Mouse (Mus musculus): Measurements from ENCODE around the gene Ovol2. TPM values are rescaled to one million over a fixed set of nuclear protein-coding genes. Genes with fewer than 3 reads are reported as not detected.
A peak's percentile ranks its signal among the peaks of the same experiment; 100 is the strongest.

The Ovol2 gene
- total RNA-seq, 4 experiments from 2014 or later: not detected

DNA sequence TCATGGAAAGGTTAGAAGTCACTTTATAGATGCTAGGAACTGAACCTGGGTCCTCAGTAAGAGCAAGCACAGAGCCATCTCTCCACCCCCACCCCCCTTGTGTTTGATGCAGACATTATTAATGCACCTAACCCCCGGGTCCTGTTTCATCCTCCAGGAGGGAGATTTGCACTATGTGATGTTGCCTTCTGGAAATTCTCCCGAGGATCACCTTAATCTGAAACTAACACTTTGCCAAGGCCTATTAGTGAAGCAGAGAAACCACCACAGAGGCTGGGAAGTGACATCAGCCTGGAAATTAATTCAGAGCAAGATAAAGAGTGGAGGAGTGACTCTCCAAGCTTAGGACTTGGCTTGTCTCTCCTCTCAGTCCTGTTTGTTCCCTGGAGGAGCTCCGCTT lies 7.7 kb downstream of the Ovol2 start:
- DNase-seq (ENCODE audit: low spot score in 2 of 2): no peak

DNA sequence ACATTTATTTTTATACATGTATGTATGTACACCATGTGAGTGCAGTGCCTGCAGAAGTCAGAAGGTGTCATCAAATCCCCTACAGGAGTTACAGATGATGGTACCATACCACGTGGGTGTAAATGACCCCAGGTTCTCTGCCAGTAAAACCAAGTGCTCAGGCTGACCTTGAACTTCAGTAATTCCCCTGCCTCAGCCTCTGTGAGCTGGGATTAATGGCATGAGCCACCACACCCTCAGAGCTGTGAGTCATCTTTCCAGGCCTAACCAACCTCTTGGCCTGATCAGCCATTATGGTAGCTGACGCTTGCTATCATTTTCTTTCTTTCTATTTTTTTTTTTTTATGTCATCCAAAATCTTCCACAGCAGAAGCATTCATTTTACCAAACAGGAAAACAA lies 20.6 kb downstream of the Ovol2 start:
- DNase-seq (ENCODE audit: low spot score in 2 of 2): no peak

DNA sequence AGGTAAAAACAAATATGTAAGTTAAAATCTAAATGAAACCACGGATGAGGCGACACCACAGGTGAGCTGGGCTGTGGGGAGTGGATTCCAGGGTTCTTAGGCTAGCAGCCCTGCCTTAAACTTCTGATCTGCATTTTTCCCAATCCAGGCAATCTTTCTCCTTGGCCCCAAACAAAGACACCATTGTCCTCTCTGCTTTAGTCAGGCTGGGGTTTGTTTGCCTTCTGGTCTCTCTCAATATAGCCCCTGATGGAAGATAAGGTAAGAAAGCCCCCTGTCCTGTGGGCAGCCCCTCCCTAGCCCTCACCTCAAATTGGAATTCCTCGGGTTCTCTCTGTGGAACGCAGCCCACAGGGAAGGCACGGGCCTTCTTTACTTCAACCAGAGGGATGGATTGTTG lies 21.7 kb downstream of the Ovol2 start:
- DNase-seq (ENCODE audit: low spot score in 2 of 2): no peak

DNA sequence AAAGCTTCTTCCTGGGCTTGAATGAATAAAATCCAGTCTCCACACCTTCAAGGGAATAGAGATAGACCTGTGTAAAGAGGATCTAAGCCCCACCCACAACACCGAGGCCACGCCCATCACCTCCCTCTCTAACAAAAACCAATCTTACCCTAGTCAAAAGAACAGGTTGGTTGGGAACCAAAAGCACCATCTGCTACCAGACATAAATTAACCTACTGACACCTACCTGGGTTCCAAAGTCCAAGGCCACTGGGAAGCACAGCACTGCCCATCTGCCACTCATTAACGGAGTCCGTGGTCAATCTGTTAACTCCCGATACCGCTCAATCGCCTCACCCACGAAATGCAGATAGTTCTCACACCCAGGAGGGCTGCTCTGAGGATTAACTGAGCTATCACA lies 23.4 kb downstream of the Ovol2 start:
- no peak for DNase-seq (ENCODE audit: low spot score in 2 of 2)

DNA sequence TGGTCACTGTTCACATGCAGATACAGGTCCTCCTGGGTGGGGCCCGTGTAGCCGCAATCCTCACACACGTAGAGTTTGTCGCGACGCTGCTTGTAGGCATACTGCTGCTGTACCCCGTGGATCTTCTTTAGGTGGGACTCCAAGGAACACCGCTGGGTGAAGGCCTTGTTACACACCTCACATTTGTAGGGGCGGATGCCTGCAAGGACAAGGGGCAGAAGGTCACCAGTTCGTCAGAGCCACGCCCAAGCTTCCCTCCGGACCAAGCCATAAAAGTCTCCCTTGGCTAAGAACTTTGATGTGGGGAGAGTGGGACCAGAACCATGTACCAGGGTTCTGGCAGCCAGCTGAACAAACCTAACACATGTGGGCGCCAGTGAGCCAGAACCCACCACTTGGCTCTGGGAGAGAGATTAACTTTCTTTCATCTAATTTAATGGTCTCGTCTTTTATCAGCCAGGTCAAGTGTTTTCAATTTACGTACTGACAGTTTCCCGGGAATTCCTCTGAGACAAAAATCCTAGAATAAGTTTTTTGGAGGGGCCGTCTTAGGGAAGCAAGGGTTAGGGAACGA lies 26.1 kb downstream of the Ovol2 start:
- DNase-seq (ENCODE audit: low spot score in 2 of 2): no peak

DNA sequence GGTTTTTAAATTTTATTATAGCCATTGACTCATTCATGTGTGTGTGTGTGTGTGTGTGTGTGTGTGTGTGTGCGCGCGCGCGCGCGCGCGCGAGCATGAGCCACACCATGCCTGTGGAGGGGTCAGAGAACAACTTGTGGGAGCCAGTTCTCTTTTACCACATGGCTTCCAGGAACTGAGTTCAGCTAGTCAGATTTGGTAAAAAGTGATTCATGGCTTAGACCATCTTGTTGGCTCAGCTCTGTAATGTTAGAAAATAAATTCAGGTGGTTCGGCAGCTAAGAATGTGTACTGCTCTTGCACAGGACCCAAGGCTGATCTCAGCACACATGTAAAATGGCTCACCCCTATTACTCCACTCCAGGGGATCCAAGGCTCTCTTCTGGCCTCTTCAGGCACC lies 30.8 kb downstream of the Ovol2 start:
- DNase-seq (ENCODE audit: low spot score in 2 of 2): no peak

DNA sequence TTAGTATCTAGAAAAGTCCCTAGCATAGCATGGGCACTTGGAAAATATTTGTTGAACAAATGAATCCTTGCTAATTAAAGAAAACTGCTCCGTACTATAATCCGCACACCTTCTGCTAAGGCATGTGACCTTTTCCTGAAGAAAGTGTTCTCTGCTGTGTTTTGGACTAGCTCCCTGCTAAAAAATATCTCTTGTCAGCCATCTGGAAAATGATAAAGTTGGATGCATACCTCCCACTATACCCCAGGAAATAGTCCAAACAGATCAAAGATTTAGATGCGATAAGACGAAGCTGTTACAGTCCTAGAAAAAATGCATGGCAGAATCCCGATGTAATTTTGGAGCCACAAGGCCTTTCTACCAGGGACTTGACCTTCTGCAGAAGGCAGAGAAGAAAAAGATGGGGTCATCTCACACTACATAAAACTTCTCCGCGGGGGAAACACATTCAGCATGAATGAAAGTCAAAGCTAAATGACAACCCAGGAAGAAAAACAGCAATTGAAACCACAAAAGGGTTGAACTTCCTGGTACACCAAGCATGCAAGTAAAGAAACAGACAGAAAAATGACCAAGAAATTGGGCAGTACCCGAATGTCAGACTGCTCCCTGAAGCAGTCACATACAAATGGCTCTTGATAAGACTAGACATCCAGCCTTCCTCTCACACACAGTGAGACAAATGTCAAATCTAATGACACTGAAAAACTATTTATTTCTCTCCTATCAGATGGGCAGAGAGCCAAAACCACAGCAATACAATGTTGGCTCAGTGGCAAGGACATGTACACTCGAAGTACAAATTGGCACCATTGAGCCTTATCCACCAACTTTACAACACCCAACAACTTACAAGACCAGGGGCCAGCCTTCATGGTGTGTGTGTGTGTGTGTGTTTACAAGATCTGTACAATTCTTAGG lies 31.9 kb downstream of the Ovol2 start:
- no peak for DNase-seq (ENCODE audit: low spot score in 2 of 2)

DNA sequence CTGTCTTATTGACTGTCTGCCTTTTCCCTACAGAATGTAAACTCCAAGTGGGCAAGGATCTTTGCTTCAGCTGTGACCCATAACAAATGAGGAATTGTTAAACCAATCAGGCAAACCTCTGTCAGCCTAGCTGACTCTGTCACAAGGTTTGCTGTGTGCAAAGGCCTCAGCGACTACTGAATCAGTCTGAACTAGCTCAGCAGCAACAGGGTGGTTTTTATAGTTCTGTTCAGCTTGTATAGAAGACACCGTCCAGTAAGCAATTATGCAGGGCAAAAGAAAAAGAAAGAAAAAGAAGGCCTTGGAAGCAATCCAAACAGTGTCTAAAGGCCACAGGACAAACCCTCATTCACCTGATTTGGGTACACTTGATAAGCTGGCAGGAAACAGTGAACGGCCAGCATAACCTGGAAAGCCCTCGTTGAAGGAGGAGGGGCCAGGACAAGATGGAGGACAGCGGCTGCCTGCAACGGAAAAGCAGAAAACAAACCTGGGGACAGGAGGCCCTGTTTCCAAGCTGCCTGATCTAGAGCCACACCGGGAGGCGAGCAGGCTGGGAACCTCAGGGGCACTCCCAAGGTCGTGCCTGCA lies 36.7 kb downstream of the Ovol2 start:
- DNase-seq (ENCODE audit: low spot score in 2 of 2): no peak

DNA sequence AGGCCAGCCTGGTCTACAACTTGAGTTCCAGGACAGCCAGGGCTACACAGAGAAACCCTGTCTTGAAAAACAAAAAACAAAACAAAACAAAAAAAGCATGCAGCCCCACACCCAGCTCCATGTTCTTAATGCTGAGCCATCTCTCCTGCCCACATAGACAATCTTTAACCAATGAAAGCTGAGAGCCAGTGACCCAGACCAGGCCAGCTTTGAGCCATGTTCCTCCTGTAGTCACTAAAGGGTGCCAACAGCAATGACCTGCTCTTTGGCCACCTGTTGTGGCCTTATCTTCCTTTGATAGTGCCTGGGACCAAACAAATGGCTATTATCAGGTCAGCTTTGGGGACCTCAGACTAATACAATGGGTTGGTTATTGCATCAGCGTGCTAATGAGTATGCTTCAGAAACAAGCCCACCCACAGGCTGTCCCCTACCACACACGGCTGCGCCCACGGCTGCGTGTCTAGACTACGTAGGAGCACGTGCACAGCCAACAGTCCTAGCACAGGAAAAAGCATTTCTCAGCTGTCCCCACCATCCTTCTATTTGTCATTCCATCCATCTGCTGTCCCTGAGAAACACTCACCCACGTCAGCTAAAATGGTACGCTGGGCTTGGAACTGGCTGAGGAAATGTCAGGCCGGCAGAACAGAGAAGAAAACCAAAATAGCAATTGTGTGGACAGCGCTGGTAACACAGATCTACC lies 40.2 kb downstream of the Ovol2 start:
- DNase-seq (ENCODE audit: low spot score in 2 of 2): no peak

DNA sequence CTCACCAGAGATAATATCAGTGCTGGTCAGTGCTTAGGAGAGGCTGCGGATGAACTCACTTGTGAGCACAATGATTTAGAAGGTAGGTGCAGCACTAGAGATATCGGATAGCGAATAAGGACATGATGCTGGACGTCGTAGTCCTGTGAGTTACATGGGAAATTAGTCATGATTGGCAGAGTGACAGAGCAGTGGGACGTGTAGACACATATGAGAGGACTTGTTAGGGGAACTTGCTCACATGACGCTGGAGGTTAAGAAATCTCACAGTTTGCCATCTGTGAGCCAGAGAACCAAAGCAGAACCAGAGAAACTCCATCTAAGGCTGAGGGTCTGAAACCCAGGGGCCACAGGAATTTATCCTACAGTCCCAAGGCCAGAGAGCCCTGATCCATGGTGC lies 41.6 kb downstream of the Ovol2 start:
- DNase-seq (ENCODE audit: low spot score in 2 of 2): no peak

DNA sequence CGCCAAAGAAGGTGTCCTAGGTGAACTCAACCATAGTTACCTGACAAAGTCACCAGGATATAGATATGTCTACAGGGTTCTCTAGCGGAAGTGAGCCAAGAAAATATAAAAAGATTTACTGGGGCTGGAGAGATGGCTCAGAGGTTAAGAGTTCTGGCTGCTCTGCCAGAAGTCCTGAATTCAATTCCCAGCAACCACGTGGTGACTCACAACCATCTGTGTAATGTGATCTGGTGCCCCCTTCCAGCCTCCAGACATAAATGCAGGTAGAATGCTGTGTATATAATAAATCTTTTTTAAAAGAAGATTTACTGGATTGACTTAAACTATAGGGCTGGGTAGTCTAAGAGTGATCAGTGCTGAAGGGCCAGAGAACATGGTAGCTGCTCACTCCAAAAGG lies 50.5 kb downstream of the Ovol2 start:
- no peak for DNase-seq (ENCODE audit: low spot score in 2 of 2)

DNA sequence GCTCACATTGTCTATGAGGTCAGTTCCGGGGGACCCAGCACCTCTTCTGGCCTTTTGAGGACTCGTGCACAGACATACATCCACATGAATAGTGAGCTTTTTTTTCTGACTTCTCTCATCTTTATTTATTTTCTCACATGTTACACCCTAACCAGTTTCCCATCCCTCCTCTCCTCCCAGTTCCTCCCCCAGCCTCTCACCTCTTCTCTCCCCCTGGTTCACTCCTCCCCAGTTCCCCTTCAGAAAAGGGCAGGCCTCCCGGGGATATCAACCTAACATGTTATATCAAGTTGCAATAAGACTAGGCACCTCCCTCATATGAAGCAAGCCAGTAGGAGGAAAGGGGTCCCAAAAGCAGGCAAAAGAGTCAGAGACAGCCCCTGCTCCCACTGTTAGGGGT lies 51.4 kb downstream of the Ovol2 start:
- no peak for DNase-seq (ENCODE audit: low spot score in 2 of 2)

DNA sequence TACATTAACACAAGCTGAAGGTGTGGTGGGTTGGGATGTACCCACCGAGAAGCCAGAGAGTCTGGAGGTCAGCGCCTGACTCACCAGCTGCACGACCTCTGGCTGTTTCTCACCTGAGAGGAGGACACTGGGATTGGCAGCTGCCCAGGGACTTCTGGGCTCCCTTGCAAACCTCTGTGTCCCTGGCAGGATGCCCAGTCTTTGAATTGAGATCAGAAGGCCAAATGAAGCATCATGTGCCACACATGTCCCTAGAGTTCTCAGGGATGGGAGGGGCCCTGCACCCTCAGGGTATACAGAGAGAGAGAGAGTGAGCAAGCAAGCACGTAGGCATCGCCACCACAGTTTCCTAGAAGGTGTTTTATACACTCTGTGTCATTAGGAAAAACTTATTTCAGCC lies 52.2 kb downstream of the Ovol2 start:
- DNase-seq (ENCODE audit: low spot score in 2 of 2): peak in 1 of 2 experiments; percentile 9

DNA sequence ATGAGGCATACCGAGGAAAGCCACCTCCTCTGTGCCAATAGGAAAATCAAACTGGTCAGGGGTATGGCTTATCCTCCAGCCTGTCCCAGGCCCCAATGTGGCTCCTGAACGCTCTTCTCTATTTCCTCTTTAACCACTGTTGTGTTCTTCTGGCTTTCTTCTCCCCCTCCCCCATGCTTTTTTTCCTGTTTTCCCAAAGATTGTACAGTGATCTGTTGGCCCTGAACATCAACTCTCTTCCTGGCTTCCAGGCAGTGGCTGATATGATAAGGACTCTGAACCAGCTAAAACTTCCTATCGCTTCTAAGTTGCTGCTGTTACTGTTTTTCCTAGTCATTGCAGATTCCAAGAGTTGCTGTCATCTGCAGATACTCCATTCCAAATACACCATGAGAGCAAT lies 55.1 kb downstream of the Ovol2 start:
- DNase-seq (ENCODE audit: low spot score in 2 of 2): no peak

DNA sequence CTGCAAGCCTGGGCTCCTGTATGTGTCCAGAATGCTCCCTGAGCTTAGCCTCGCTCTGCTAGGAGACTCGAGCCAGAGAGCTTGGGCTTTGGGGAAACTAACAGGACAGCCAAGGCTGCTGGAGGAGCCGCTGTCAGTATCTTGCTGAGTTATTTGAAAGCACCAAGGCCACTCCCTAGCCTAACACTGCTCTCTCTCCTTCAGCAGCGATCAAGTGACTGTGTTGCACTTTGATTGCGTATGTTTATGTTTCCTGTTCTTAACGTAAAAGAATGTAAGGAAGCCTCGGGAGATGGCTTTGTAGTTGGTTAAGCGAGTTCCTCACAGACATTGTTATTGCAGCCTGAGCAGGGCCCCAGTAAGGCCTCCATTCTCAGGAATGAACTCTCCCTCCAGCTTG lies 57.2 kb downstream of the Ovol2 start:
- no peak for DNase-seq (ENCODE audit: low spot score in 2 of 2)

DNA sequence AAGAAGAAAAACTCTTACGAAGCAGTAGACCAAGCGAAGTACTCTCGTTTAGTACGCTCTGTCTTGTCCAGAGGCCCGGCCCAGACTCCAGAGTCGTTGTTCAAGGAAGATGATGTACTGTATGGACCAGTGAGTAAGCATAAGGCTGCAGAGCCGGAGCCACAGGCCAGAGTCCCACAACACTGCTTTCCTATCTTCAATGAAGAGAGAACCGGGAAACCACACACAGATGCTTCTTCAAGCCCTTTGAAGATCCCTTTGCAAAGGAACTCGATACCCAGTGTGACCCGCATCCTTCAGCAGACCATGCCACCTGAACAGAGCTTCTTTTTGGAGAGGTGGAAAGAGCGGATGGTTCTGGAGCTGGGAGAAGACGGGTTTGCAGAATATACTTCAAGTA lies 59.9 kb downstream of the Ovol2 start:
- DNase-seq (ENCODE audit: low spot score in 2 of 2): no peak

DNA sequence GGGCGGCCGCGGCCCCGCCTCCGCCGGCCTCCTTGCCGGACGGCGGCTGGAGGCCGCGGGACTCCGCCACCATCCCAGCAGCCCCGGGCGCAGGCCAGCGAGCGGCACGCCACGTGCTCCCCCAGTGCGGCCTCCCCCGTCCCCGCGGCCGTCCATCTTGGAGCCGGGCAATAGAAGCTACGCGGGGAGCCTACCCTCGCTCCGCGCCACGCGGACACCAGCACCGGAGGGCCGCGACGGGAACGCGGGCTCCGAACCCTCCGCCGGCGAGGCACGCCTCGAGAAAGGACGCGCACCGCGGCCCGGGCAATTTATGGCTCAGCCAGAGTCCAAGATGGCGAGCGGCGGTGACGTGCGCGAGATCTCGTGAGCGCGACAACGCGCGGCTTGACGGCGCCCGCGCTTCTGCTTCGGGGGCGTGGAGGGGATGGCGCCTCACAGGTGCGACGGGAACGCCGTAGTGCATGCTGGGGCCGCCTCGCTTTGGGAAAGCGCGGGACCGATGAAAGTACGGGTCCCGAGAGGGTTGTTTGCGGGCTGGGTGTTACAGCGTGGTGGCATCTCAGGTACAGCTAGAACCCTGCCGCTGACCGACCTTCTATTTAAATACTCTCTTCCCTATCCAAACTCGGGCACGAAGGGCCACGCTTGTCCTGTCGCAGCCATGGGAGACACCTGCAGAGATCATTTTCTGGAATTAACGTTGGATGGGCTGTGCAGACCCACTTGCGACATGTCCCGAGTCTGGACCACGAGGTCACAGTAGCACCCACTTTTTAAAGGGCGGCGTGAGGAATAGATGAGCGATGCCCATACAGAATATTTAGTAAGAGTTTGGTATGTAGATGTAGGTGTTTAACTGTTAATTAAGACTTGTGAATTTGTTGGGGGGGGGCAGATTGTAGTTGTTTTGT lies 61.2 kb downstream of the Ovol2 start, which contains the start of the genes Mgme1 and Snx5:
Mgme1 (plus strand) TSS at position 157 of the 914 bp plus-strand sequence.
Snx5 (minus strand) TSS at position 400 of the 914 bp plus-strand sequence.
- peak; percentile 84 to 85 for DNase-seq (ENCODE audit: low spot score in 2 of 2)

DNA sequence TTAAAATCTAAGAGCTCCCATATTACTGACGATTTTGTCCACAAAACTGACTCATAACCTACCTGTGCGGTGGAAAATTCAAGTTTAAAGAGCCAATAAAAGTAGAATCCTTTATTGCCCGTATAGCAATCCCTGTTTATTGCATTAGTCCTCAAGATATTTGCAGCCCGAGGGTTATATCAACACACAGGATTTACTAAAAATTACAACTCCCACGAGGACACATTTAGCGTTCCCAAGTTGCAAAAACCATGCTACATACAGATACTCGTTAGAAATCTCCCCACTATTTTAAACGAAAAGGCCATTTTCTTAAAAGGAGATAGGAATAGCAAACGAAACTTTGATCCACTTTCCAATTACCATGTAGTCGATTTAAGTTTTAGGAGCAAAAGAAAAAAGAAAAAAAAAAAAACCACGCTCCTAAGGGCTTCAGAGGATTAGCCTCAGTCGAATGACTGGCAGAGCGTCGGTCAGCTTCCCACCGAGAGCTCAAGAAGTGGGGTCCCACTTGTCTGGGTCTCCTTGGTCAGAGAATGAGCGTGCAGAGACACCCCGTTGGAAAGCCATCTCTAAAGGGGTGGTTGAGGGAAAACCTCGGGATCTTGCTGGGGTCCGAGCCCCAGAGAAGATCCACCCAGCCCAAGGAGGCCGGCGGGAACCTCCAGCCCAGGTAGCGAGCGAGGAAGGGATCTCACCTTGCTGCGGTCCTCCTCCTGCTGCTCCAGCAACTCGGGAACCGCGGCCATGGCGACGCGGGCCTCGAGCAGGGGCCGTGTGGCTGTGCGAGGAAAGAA lies 62.1 kb downstream of the Ovol2 start:
- no peak for DNase-seq (ENCODE audit: low spot score in 2 of 2)

DNA sequence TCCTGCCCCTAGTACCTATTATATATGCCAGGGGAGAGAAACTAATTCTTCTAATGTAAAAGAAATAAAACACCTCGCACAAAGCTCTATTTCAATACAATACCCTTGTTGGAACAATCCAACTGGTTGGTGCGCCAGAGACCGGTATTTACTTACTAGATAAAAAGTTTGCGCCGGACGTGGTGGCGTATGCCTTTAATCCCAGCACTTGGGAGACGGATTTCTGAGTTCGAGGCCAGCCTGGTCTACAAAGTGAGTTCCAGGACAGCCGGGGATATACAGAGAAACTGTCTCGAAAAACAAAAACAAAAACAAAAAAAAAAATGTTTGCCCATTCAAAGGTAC lies 62.7 kb downstream of the Ovol2 start:
- DNase-seq (ENCODE audit: low spot score in 2 of 2): no peak

All from gastrocnemius, adult 8-10 months (tissue).